Mouse (Mus musculus) kidney, postnatal 14 days (tissue): ENCODE results near the gene Gm20388.
A peak's percentile ranks its signal among the peaks of the same experiment; 100 is the strongest.

Source experiments
- DNase-seq: peaks from one replicate; pipeline ENCODE4 v3.0.0; 2022; ENCODE audit warnings: mixed read lengths

The Gm20388 gene

DNA sequence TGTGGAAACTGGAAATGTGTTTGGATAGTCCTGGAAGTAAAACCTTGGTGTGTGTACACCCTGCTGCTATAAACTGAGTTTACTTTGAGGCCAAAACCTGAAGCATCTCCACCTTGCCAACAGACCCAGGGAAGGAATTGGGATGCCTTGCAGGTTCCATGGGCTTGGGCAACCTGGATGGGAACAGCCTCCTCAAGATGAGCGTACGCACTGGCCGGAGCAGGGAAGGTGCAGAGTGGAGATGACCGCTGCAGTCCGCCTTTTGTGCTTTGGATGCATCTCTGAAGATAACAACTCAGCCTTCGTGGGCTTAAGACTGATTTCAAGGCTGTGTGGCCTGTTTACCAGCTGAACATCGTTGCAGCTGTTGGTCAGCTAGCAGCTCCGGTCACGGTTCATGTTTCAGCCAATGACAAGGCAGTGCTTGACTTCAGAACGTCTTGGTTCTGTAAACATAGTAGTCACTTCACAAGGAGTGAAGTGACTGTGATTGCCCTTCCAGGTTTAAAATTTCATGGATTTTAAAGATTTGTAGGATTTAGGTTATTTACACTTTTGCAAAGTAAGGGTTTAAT is 2044.4 kb downstream of the Gm20388 start:
- DNase-seq: no peak

DNA sequence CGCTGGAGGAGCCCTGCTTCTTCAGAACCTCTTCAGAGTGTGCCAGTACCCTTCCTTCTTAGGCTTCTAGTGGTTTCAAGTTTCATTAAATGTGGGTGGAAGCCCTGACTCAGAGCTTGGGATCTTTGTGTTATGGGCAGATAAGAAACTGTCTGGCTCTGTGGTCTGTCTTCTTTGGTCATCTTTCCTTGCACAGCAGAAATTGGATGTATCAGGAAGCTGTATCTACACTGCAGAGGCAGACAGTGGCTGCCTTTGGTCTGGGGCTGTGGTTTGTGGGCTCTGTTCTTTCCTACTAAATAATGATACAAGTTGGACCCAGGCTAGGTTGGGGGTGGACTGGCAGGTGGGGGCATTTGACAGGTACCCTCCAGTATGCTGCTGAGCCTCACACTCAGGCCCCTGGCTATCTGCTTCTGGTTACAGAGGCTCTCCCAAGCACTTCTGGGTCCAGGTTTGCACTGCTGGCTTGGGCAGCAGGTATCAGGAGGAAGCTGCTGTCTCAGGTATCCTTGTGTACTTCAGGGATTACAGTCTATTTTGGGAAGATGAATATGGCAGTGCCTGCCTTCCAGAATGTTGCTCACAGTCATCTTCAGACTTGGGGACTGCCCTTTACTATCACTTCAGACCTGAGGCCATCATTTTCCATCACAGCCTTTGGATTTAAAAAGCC is 2045.3 kb downstream of the Gm20388 start:
- no peak for DNase-seq

DNA sequence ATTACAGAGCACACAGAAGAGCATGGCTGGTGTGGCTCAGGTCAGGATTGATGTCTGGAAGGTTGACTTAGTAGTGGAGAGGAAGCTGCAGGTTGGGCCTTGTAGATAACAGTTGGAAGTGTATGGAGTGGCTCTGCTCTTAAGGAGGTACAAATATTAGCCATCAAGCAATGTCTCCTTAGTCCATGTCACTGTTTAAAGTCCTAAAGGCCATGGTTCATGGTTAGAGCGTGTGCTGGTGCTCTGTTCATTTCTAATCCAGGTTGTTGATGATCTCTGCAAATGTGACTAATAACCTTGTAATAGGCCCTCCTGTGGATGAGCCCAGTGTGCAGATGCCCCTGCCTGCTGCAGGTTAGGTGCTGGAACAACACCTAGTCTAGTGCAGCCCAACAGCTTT is 2047.8 kb downstream of the Gm20388 start:
- DNase-seq: no peak

DNA sequence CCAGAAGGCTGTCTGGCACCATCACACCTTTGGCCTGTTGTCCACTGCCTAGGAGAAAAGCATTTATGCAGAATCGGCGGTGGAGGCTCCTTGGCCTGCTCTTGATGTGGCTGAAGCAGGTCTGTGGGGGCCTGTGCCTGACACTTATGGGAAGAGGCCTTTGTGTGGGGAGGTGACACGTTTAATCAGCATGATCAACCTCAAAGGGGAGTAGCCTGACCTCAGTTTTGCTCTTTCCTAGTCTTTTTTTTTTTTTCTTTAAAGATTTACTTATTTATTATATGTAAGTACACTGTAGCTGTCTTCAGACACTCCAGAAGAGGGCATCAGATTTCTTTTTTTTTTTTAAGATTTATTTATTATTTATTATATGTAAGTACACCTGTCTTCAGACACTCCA is 2052.3 kb downstream of the Gm20388 start:
- no peak for DNase-seq

DNA sequence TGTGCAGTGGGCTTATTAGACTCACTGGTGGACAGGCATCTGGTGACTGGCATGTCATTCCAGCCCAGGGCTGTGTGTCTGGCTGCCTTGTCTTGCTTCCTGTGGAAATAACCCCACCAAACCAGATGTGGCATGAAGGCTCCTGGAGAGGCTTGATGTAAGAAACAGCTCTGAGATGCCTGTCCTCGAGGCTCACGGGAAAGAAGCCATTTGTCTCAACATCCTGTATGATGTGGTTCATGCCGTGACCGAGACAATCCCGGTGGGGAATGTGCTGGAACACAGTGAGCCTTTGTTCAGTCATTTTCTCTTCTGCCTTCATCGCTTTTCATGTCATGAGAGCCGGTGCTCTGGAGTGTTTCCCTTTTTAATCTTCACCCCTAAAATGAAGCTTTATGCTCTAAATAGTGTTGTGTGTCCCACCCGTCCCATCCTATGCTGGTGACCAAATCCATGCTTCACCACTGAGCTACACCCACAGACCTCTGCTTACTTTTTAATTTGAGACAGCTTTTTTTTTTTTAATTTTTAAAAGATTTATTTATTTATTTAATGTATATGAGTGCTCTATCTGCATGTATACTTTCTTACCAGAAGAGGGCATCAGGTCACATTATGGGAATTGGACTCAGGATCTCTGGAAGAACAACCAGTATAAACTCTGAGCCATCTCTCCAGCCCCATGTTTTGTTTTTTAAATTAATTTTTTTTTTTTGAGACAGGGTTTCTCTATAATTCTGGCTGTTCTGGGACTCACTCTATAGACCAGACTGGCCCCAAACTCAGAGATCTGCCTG is 2054.3 kb downstream of the Gm20388 start:
- no peak for DNase-seq

DNA sequence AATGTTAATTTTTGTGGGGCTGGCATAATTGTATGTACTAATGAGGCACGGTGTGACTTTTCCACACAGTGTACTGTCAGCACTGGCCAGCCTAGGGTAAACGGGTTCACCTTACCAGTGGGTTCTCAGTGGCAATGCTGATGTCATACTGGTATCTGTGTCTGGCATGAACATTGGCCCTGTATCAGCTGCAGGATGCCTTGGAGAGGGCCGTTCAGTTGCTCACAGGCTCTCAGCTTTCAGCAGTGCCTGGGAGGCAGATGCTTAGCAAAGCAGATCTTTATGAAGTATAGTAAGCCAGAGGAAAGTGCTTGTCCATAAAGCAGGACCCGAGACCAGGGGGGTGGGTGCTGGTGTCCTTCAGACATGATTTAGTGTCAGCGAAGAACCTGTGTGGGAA is 2055.5 kb downstream of the Gm20388 start:
- DNase-seq: no peak

DNA sequence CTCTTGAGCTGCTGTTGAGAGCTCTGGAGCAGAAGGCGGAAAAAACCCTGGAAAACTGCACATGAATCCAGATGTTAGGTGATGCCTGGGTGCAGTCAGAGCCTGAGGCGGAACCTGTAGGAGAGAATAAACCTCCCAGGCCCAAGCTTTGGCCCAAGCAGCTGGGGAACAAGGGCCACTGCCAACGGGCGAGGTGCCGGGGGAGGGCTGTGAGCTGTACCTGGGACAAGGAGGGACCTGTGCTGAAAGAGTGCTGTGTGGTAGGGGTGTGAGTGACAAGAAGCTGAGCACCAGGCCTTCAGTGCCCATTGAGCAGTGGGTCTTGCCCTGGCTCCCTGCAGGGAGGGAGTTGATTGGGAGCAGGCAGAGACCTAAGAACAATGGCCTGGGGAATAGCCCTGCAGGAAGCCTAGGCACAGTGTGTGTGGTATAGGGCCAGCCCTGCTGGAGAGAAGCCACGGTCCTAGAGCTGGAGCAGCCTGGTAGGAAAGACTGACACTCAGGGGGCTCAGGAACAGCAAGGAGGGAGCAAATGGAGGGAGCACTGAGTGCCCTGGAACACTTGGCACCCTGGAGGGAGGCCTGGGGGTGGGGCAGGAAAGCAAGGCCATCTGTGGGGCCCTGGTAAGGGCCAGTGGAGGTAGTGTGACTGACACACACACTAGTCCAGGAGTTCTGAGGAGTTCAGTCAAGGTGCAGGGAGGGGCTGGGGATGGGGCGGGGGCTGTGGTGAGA is 2056.2 kb downstream of the Gm20388 start:
- DNase-seq: no peak

DNA sequence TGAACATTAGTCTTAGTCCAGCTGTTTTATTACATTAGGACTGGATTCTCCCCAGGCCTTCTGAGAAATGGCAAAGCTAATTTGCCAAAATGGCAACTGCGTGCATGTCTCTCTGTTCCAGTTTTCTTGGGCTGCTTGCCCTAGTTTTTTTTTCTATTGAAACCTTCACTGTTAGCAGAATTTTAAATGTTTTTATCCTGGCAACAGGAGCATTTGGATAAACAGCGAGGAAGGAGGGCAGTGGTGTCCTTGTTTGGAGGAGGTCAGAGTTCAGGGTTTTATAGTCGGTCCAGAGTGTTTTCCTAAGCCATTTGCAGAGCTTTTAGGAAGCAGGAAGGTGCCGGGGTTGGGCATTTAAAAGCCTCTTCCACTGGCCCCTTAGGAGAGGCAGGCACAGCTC is 2057.3 kb downstream of the Gm20388 start:
- DNase-seq: no peak

DNA sequence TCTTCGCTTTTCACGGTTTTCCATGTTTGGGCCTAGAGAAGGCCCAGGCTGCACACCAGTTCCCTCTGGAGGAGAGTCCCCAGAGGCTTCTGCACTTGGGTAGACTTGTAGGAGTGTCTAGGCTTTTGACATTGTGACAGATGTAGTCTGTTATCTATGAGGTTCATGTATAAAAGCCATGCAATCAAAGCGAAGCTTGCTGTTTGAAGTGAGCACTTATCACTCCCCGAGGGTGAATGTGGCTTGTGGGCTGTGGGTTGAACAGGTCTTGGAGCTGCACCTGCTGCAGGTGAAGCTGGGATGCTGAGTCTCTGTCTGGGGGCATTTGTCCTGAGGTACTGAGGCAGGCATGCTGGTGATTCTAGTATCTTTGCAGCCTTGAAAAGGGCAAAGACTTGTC is 2057.9 kb downstream of the Gm20388 start:
- no peak for DNase-seq

DNA sequence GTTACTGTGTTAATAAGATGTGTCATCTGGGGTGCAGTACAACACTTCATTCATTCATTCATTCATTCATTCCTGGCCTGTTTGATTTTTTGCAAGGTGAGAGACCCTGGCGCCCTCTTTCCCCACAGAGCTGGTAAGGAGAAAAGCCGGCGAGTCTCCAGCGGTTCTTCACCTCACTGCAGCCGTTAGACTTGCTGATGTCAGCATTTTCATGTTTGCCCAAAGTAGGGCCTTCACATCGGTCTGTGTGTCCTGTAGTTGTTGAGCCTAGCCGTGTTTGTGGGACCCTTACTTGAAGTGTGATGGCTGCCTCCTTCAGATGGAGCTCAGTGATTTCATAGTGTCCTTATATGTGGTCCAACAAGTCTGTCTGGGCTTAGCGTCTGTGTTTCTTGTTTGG is 2059.6 kb downstream of the Gm20388 start:
- no peak for DNase-seq

- no peak for DNase-seq
These were observed 2060.9 kb downstream of the Gm20388 start for GRCm38 (mm10) chr8:121971488-121972058.

DNA sequence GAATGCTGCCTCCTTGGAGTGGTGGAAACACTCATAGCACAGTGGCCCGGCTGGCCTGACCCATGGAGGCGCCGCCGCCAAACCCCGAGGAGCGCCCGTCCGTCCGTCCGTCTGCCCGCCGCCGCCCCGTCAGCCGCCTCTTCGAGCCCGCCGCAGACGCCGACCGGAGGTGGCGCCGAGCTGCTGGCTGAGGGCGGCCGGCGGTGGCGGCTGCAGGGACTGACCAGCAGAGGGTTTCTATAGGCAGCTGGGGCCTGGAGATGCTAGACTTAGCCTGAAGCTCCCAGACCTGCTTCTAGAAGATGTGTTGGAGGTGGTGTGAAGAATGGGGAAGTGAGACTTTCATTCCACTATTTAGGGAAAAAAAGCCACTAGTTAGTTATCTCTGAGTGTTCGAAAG is 2063.3 kb downstream of the Gm20388 start:
- DNase-seq: no peak

DNA sequence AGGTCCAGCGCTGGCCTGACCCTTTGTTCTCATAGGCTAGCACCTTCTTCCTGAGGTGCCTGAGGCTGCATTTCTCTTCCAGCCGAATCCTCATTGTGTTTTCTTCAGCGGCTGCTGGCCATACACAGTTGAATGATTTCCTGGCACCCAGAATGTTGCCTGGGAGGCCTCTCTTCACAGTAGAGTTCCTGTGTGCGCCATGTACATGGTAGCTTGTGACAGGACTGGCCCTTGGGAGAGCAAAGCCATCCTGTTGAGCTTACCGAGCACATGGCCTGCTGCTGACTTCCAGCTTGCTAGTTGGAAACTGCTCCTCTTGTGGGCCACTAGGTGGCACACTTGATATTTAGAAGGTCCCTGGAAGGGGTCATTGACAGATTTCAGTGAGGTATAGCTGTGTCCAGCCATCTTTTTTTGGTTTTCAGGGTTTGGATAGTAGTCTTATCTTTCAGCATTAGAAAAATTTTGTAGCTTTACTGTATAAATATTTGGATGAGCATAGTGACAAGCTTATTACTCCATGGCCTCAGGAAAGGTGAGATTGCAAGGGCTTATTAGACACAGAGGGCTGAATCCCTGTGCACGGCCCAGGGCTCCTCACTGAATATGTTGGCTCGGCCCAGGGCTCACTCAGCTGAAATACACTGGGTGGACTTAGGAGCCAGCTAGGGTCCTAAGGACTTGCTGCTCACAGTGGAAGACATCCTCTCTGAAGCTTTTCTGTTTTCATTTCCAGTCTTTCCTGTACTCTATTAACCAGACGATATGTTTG is 2067.4 kb downstream of the Gm20388 start:
- DNase-seq: peak; percentile 72

DNA sequence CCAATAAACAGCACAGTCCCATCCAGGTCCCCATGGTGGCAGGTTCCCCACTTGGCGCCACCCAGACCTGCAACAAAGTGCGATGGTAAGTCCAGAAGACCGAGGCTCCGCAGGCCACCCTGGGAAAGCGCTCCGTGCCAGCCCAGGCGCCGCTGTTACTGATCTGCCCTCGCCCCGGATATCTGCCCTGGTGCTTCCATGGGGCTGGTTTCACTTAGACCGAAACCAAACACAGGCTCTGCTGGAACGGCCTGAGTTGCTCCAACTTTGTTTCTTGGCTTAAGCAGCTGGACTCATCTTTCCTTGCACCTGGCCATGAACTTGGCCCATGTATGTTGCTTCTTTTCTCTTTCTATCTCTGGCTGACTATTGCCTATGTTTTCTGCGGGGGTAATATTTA is 2068.0 kb downstream of the Gm20388 start:
- DNase-seq: no peak

GRCm38 (mm10) chr8:121980792-121981519 is 2070.3 kb downstream of the Gm20388 start:
- no peak for DNase-seq

DNA sequence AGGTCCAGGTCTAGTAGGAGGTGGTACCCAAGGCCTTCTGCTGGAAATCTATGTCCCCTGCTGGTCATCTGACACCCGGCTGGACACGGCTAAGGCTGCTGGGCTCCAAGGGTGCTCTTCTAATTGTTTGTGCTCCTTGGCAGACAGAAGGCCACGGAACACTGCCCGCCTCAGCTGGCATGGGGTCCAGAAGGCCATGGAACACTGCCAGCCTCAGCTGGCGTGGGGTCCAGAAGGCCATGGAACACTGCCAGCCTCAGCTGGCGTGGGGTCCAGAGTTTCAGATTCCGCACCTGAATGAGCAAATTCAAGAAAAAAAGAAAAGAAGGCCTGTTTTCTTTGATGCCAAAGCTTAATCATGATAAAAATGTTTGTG is 2070.9 kb downstream of the Gm20388 start:
- peak; percentile 89 for DNase-seq

GRCm38 (mm10) chr8:121985673-121986072 is 2075.0 kb downstream of the Gm20388 start:
- DNase-seq: no peak

DNA sequence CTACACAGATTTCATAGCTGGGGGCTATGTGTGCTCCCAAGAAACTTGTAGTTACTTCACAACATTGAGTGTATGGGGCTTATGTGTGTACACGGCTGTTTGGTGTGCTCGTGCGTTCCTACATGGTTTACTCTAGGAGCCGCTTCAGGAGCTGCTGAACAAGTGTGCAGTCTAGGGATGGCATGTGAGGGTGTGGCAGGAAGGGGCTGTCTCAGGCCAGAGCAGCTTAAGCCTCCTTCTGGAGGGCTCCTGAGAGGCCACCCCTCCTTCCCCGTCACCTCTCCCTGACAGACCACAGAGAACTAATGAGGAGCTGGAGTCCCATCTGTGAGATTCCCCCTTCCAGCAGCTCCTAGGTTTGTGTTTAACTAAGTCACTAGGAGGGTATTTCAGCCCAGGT is 2077.3 kb downstream of the Gm20388 start:
- DNase-seq: no peak

DNA sequence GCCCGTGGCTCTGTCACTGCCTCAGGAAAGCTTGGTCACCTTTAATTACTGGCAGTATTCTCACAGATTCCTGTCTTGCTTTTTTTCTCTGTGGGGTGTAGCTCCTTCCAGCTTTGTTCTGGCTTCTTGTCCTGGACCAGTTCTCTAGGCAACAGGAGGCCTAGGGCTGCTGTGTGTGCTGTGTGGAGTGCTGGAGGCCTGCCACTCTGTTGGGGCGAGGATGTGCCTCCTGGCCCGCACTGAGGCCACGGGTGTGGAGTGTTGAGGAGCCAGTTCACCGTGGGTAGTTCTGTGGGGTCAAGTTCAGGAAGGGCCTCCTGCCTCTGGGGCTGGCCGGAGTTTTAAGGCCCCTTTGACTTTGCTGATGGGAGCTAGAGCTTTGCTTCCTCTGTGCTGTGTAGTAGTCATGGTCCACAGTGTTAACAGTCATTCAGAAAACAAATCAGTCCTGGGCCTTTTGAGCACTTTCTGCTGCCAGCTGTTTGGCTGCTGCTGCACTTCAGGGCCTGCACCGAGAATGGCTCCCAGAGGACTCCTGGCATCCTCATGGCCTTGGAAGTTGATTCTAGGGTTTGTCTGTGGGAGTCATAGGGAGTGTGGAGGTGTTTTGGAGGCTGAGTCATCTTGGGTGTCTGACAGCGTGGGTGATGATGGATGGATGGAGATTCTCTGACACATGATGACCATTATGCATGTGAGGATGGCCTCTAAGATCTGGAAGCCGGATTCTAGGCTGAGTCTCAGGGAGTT is 2080.0 kb downstream of the Gm20388 start:
- DNase-seq: no peak

- DNase-seq: no peak
These were observed 2081.0 kb downstream of the Gm20388 start for GRCm38 (mm10) chr8:121991611-121992010.

DNA sequence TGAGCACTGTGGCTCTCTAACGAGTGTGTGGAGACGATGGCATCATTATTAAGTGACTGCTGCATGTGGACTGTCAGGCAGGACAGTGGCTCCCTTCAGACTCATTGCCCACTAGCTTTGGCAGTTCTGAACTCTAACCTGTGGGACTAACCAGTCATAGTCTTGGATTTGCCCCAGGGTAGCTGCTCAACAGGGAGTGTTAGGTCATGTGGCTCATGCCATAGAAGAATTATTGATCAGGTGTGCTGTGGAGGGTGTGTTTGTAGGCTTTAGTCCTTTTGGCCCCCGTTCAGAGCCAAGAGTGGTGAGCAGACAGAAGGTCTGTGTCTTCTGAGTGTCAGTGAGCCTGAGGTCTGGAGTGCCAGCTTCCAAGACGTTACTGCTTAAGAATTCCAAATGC is 2082.3 kb downstream of the Gm20388 start:
- no peak for DNase-seq
